Comparison of ENCODE assay signal across 34 mouse cellular contexts in the genomic region with DNA sequence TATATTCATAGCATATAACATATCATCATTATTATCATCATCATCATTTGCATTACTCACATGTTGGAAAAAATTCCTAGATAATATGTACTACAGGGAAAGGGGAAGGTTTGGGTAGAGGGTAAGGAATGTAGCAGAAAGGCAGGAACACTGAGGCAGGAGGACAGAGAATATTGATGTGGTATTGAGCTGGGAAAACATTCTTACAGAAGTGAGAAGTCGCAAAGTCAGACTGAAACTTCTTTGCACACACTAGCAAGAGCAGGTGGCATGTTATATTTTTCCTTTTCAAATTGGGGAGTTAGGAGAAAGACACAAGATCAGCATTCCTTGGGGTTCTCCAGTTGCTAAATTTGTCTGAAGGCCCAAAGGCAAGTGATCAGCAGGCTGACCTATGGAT.
"Had no signal": no experiment of that assay in that cellular context is flagged by ENCODE, and none has a peak within 500 bp of the region (broad histone marks: within the 10 kb centered on the region; RNA-seq: fewer than 3 reads in every experiment).

No protein-coding gene starts in this region.

- ATAC-seq: hindbrain, embryonic 16.5 days; hindbrain, postnatal 0 days; inflammation-experienced regulatory T-cells, adult 6 months; intestine, embryonic 15.5 days; intestine, embryonic 16.5 days; intestine, postnatal 0 days had no signal

- H3K27ac ChIP-seq: heart, embryonic 13.5 days; heart, embryonic 15.5 days; hindbrain, embryonic 10.5 days; hindbrain, embryonic 12.5 days; hindbrain, embryonic 13.5 days; hindbrain, embryonic 14.5 days; hindbrain, embryonic 15.5 days; hindbrain, postnatal 0 days; intestine, embryonic 15.5 days; kidney, embryonic 15.5 days; kidney, postnatal 0 days; layer of hippocampus, adult 2 months; left cerebral cortex, adult 2 months had no signal

- H3K9ac ChIP-seq: heart, embryonic 12.5 days; heart, embryonic 13.5 days; heart, embryonic 15.5 days; hindbrain, embryonic 12.5 days; hindbrain, embryonic 13.5 days; hindbrain, embryonic 14.5 days; hindbrain, embryonic 15.5 days; intestine, embryonic 15.5 days; kidney, embryonic 15.5 days had no signal

- H3K4me1 ChIP-seq: heart, embryonic 13.5 days; heart, embryonic 15.5 days; hindbrain, embryonic 10.5 days; hindbrain, embryonic 12.5 days; hindbrain, embryonic 13.5 days; intestine, embryonic 15.5 days; kidney, embryonic 15.5 days had no signal

- DNase-seq: heart, postnatal 10 days; heart, postnatal 14 days; heart, postnatal 36 days; heart, postnatal 4 days; kidney, adult 11 months; kidney, adult 18-20 months; kidney, adult 2 months; kidney, adult 8-10 months; kidney, adult 9 months; kidney, postnatal 10 days; kidney, postnatal 14 days; kidney, postnatal 25 days; kidney, postnatal 36 days; kidney, postnatal 4 days; layer of hippocampus, adult 9-11 months; layer of hippocampus, postnatal 36 days had no signal

- H3K36me3 ChIP-seq: heart, embryonic 12.5 days; heart, embryonic 13.5 days; heart, embryonic 15.5 days; hindbrain, embryonic 10.5 days; hindbrain, embryonic 12.5 days; hindbrain, embryonic 13.5 days; hindbrain, embryonic 15.5 days; intestine, embryonic 15.5 days; kidney, embryonic 15.5 days had no signal

- H3K27me3 ChIP-seq: heart, embryonic 12.5 days; heart, embryonic 13.5 days; heart, embryonic 15.5 days; hindbrain, embryonic 12.5 days; hindbrain, embryonic 13.5 days; hindbrain, embryonic 15.5 days; intestine, embryonic 15.5 days; kidney, embryonic 15.5 days had no signal

- H3K4me3 ChIP-seq: heart, embryonic 12.5 days; heart, embryonic 13.5 days; heart, embryonic 15.5 days; hindbrain, embryonic 10.5 days; hindbrain, embryonic 12.5 days; hindbrain, embryonic 13.5 days; hindbrain, embryonic 15.5 days; intestine, embryonic 15.5 days; kidney, embryonic 15.5 days; layer of hippocampus, adult 2 months; left cerebral cortex, adult 2 months had no signal

- H3K4me2 ChIP-seq: heart, embryonic 12.5 days; heart, embryonic 13.5 days; heart, embryonic 15.5 days; hindbrain, embryonic 12.5 days; hindbrain, embryonic 13.5 days; hindbrain, embryonic 14.5 days; hindbrain, embryonic 15.5 days; intestine, embryonic 15.5 days; kidney, embryonic 15.5 days had no signal

- H3K9me3 ChIP-seq: heart, embryonic 12.5 days; heart, embryonic 13.5 days; heart, embryonic 15.5 days; hindbrain, embryonic 10.5 days; hindbrain, embryonic 12.5 days; hindbrain, embryonic 13.5 days; hindbrain, embryonic 15.5 days; intestine, embryonic 15.5 days; kidney, embryonic 15.5 days had no signal
